Mouse (Mus musculus) Muller cell, postnatal 12 days (primary cell): ENCODE measurements around the gene Dpysl5.

Experiments
- DNase-seq: peaks from one replicate; pipeline ENCODE4 v3.0.0-alpha.2; 2015; ENCODE audit errors: inconsistent ontology term

The Dpysl5 gene

DNA sequence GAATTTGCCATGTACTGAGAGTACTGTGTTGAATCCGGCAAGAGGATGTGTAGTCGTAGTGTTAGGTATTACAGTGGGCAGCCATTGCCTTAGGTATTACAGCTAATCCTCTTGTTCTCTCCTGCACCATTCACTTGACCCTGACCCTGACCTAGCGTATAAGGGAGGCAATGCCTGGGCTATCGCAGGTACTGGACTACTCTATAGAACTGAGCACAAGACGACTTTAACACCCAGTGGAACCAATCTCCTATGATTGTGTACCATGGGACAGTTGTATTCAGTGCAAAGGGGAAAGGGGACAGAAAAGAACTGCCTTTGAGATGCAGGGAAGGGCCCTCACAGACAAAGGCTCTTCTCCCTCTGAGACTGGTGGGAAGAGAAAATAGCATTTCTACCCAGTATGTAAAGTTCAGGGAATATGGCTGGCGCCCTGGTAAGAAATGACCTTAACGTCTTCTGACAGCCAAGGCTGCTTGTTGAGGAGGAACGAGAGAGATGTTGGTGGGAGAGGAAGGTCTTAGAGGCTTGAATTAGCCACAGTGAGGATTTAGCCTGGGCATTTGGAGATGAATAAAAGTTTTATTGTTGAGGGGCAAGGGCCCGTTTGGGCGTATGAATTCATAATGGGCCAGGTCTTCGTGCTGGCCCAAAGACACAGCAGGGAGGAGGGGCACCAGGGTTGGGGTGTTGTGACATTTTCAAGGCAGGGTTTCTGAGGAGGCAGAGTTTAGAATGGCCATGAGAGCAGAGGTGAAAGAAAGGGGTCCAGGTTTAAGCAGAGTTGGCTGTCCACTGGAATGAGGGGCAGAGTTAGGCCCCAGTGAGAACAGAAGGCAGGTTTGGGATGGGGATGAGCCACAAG, 113.0 kb downstream of the Dpysl5 start:
- no peak for DNase-seq

DNA sequence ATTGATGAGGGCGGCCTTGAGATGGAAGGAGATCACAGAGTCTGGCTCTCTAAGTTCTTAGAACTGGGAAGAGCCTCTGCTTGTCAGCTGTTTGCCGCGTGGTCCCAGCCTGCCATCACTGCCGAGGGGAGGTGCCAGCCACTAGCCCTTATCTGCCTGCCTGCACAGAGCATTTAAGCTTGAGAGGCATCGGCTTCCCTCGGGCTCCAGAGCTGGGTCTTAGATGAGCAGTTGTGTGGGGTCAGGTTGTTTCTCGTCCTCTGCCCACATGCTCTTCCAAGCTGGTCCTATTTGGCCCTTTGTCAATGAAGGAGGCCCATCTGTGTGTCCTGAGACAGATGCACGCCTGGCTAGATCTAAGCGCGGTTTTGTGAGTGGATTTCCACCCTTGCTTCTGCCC, 113.8 kb downstream of the Dpysl5 start:
- no peak for DNase-seq

DNA sequence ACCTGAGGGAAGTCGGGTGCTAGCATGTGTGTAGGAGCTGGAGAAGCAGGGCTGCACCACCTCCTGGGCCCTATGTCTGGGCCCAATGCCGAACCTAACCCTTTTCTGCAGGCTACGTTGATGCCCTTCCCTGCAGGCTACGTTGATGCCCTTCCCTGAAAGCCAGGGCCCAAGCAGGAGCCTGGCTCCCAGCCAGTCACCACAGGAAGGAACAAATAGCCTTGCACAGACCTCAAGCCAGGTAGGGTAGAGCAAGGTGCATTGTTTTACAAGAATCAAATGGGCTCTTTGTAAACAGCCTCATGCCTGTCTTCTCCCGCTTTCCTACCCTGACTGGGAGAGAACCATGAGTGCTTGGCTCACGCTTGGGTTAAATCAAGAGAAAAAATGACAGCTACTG, 114.5 kb downstream of the Dpysl5 start:
- no peak for DNase-seq

DNA sequence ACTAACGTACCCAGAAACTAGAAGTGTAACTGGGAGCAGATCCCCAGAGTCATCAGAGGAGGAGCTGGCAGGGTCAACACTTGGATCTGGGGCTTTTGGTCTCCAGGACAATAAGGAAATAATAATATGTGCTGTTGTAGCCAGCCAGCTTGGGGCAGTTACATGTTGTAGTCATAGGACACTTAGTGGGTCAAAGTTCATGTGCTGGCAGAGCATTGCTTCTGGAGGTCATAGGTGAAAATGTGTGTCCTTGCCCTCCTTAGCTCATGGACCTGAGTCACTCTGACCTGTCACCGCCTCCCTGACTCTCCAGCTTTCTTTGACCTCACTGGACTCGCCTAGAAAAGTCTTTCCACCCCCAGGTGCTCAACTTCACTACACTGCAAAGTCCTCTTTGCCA, 122.1 kb downstream of the Dpysl5 start:
- no peak for DNase-seq

DNA sequence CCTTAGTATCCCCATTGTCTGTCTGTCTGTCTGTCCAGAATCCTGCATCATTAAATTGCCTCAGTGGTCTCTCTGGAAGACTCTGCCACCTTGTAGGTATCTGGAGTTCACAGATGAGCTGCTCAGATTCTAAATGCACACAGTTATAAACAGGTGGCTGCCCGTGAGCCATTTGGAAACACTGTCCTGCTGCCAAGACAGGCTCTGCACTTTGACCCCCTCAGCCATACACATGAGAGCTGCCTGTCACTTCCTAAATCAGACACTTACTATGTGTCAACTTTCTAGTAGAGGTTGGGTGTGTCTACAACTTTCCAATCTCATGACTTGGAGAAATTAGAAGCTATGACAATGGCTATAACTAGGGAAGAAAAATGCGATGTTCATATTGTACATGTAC, 128.4 kb downstream of the Dpysl5 start:
- DNase-seq, result no peak

DNA sequence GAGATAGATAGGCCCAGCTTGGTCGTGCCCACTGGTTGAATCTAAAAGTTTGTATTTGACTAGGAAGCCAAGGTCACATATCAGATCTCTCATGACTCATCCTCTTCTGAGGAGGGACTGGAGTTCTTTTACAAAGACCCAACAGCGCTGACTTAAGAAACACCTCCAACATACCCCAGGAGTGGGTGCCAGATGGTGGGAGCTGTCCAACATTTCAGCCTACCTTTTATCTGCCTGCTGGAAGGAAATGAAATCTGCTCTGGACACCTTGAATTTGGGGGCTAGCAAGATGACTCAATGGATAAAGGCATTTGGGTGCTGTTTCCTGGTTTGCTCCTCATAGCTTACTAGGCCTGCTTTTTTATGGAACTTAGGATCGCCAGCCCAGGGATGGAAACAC, 130.5 kb downstream of the Dpysl5 start:
- DNase-seq, result no peak
